Mouse (Mus musculus) G1E (cell line): Measurements from ENCODE around the gene Btbd18. TPM values are rescaled to one million over a fixed set of nuclear protein-coding genes. Genes with fewer than 3 reads are reported as not detected.

Experiments used
- ATAC-seq: 2 replicates; pipeline ENCODE4 v1.8.0; 2016; ENCODE audit warnings: mild to moderate bottlenecking; ENCODE audit not compliant: insufficient number of reproducible peaks, poor library complexity, low FRiP score, severe bottlenecking; ENCODE audit errors: extremely low read depth
- DNase-seq: peaks from one replicate; pipeline ENCODE4 v3.0.0; 2012; ENCODE audit warnings: low spot score
- H3K27me3 ChIP-seq: 2 replicates; pipeline ENCODE4 v1.6.1; 2012; ENCODE audit warnings: mild to moderate bottlenecking, low read length, inconsistent platforms; ENCODE audit not compliant: insufficient read depth
- H3K36me3 ChIP-seq: replicated peaks from 2 replicates; pipeline ENCODE3; 2012; ENCODE audit warnings: mild to moderate bottlenecking, inconsistent platforms
- H3K4me1 ChIP-seq: 2 replicates; pipeline ENCODE4 v1.6.1; 2012; ENCODE audit warnings: low read depth, low read length, inconsistent platforms, mixed read lengths; ENCODE audit not compliant: insufficient read depth
- H3K4me3 ChIP-seq: 2 replicates; pipeline ENCODE4 v1.5.1; 2012; ENCODE audit warnings: low read depth, mild to moderate bottlenecking, inconsistent platforms, low read length, moderate library complexity, mixed read lengths
- H3K9me3 ChIP-seq: replicated peaks from 2 replicates; pipeline ENCODE4 v1.6.1; 2012; ENCODE audit warnings: inconsistent platforms
- CTCF ChIP-seq: IDR thresholded peaks from 2 replicates; pipeline ENCODE4 v1.5.1; 2012; ENCODE audit warnings: low read depth, low read length, inconsistent platforms, mixed read lengths
- GATA1 ChIP-seq: IDR thresholded peaks from 2 replicates; pipeline ENCODE4 v1.6.1; 2012; ENCODE audit warnings: borderline replicate concordance, low read length, inconsistent platforms, mixed read lengths
- GATA2 ChIP-seq: IDR thresholded peaks from 2 replicates; pipeline ENCODE4 v1.6.1; 2012; ENCODE audit warnings: low read depth, low read length, inconsistent platforms, borderline replicate concordance
- POLR2AphosphoS5 ChIP-seq: IDR thresholded peaks from 2 replicates; pipeline ENCODE4 v1.6.1; 2012; ENCODE audit warnings: low read depth, low read length, inconsistent platforms; ENCODE audit not compliant: insufficient replicate concordance
- TAL1 ChIP-seq: conservative IDR thresholded peaks from 2 replicates; pipeline ENCODE4 v1.6.1; 2012; ENCODE audit warnings: low read depth, low read length, inconsistent platforms, mixed read lengths
- polyA plus RNA-seq: library from polyadenylated mRNA; stranded (reverse); fragments of >175 nt; gene quantifications from 2 replicates; pipeline ENCODE4 v1.2.3, GENCODE M21; 2012
- total RNA-seq, 2 experiments: library from RNA; stranded (forward) in 1 of 2; stranded (reverse) in 1 of 2; fragments of 200-1000 nt in 1 of 2; fragments of >200 nt in 1 of 2; fragmentation: Nextera tagmentation in 1 of 2; gene quantifications; 2 replicates each; pipeline ENCODE4 v1.2.3; 2014 to 2017

Btbd18 gene
- total and polyA plus RNA-seq, 3 experiments, result 0.16 TPM; not detected in 2

DNA sequence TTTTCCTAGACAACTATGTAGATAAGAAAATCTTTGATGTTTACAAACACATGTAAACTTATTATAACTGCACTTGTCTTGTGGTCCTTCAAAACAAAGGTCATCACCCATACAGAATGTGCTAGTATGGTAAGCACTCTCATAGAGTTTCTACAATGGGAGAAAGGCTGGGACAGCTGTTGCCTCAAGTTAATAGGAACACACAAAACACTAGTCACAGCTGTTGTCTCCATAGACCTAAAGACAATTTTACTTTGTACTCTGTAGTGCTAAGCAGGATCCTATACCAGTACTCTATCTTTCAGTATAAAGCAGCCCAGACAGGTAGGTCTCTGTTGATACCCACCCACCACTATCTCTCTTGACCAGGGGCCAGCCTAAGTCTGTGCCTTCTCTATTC is 18.0 kb upstream of the Btbd18 start:
- Histone ChIP-seq H3K27me3 (no peaks in the 10 kb centered on the region), H3K4me1 (peaks cover 26% of the 10 kb centered on the region), H3K4me3 (no peak overlapping the region), H3K9me3 (no peaks in the 10 kb centered on the region), H3K36me3 (peaks cover 36% of the 10 kb centered on the region)
- DNase-seq (no peak), ATAC-seq (no peak)
- TF ChIP-seq TAL1 (no peak), POLR2AphosphoS5 (no peak), CTCF (no peak), GATA2 (no peak), GATA1 (no peak)

DNA sequence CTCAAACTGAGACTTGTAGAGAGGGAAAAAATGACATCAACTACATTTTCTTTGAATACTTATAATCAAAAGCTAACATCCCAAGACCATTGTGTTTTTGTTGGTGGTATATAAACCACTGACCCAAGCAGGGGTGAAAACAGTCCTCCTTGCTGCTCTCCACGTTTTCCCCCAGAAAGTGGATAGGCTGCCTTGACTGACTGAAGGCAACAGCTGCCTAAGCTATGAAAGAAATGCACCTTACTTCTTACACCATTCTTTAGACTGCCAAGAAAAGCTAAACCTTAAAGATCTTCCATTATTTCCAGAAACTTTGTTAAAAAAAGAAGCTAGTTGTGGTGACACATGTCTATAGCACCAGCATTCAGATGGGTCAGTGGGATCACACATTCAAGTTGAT is 12.7 kb upstream of the Btbd18 start:
- Histone ChIP-seq H3K27me3 (no peaks in the 10 kb centered on the region), H3K4me1 (peaks cover 28% of the 10 kb centered on the region), H3K4me3 (no peak overlapping the region), H3K9me3 (no peaks in the 10 kb centered on the region), H3K36me3 (peaks cover 26% of the 10 kb centered on the region)
- DNase-seq (no peak), ATAC-seq (no peak)
- TF ChIP-seq GATA2 (no peak), POLR2AphosphoS5 (no peak), CTCF (no peak), TAL1 (no peak), GATA1 (no peak)

DNA sequence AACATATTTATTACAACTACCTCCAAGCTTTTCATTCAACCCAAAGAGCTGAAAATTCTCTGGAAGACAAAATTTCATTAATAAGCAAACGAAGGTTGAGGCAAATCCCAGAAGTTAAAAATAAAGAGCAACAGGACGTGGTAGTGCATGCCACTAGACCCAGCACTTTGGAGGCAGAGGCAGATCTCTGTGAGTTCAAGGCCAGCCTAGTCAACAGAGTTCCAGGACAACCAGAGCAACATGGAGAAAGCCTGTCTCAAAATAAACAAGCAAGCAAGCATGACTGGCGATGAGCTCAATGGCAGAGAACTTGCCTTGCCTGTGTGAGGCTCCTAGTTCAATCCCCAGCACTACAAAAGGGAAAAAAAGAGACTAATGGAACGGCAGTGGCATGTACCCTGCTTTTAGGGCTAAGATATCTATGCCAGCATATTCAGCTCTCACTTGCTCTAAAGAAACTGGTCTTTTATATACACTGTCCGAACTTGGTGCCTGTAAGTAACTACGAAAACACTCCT is 11.8 kb upstream of the Btbd18 start:
- no peak for TF ChIP-seq CTCF
- H3K4me3 ChIP-seq, result no peak overlapping the region
- H3K4me1 ChIP-seq, result peaks cover 24% of the 10 kb centered on the region
- no peak for ATAC-seq
- no peaks in the 10 kb centered on the region for H3K9me3 ChIP-seq
- H3K36me3 ChIP-seq, result peaks cover 19% of the 10 kb centered on the region
- no peaks in the 10 kb centered on the region for H3K27me3 ChIP-seq
- DNase-seq, result no peak

DNA sequence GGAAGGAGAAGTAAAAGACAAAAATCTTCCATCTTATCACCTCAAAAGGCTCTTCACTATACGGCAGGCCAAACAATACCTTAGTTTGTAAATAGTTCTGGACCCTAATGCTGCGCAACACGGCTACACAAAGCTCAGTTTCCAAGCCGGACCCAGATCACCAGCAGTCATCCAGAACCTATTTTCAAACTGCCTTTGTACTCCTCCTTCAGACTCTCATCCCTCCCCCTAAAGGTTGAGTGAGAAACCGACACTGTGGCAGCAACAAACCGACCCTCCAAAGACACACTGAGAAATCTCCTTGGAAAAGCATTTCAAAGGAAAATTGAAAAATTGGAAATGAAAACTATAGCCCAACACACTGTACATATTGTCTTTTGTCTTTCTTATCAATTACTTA is 10.5 kb upstream of the Btbd18 start:
- Histone ChIP-seq H3K36me3 (peaks cover 14% of the 10 kb centered on the region), H3K27me3 (no peaks in the 10 kb centered on the region), H3K4me3 (peak overlapping the region; percentile 44; the same call in 1 of the 2 replicates), H3K4me1 (peaks cover 23% of the 10 kb centered on the region), H3K9me3 (no peaks in the 10 kb centered on the region)
- ATAC-seq (no peak), DNase-seq (no peak)
- TF ChIP-seq POLR2AphosphoS5, result no peak
- no peak for TF ChIP-seq TAL1
- TF ChIP-seq CTCF, result no peak
- TF ChIP-seq GATA2, result no peak
- TF ChIP-seq GATA1, result no peak

DNA sequence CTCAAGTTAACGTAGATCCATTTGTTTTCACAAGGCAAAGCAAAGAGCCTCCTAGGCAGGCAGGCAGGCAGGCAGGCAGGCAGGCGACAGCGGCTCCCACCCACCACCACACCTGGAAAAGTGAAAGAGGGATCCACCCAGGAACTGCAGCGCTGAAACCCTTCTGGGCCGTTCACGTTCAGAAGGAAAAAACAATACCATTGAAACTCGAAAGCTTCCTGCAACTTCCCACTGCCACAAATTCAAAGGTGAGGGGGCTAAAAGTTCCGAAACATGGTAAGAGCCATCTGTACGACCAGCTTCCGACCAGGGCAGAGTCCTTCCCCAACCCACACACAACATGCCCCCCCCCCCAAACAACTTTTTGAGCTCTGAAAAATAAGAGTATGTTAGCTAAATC is 9.2 kb upstream of the Btbd18 start:
- no peak for DNase-seq
- TF ChIP-seq POLR2AphosphoS5 (no peak), GATA1 (no peak), TAL1 (no peak), CTCF (no peak), GATA2 (no peak)
- no peaks in the 10 kb centered on the region for H3K9me3 ChIP-seq
- H3K36me3 ChIP-seq, result peaks cover 11% of the 10 kb centered on the region
- no peak for ATAC-seq
- H3K27me3 ChIP-seq, result no peaks in the 10 kb centered on the region
- H3K4me1 ChIP-seq, result peaks cover 20% of the 10 kb centered on the region
- peak overlapping the region; percentile 73 for H3K4me3 ChIP-seq

DNA sequence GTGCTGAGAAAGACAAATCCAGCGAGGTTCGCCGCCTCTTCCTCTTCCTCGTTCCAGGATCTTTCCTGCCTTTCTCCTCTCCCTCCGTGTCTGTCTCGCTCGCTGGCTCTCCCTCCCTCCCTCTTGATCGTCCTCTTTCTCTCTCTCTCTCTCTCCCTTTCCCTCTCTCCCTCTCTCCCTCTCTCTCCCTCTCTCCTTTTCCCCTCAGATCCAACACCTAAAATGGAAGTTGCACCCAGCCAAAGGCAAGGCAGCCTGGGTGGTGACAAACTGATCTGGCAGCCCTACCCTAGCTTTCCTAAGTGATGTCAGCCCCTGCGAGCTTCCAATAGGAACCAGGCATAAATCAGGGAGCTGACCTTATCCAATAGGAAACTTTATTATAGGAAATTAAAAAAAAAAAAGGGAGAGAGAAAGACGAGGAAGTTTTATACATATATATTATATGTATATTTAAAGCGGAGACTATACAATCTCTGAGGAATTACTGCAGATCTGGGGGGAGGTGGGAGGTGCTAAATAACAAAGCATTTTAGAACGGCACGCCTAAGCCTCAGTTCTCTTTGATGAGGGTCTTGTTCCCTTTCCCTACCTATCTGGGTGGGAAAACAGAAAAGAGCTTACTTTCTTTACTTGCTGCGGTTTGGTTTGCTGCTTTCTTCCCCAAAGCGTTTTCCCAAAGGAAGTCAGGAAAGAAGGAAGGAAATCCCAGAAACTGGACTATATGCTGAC is 8.2 kb upstream of the Btbd18 start, which contains the start of gene Ctnnd1:
Gene Ctnnd1 (minus strand): TSS at position 302 of the 732 bp plus-strand sequence.
- H3K36me3 ChIP-seq, result peaks cover 11% of the 10 kb centered on the region
- H3K9me3 ChIP-seq, result no peaks in the 10 kb centered on the region
- TF ChIP-seq CTCF (no peak), POLR2AphosphoS5 (no peak), GATA2 (no peak), GATA1 (no peak)
- H3K4me3 ChIP-seq, result peak within 1 kb of the TSS; percentile 73
- H3K4me1 ChIP-seq, result peaks cover 20% of the 10 kb centered on the region
- DNase-seq (peak; percentile 90), ATAC-seq (peak; percentile 98)
- no peaks in the 10 kb centered on the region for H3K27me3 ChIP-seq

DNA sequence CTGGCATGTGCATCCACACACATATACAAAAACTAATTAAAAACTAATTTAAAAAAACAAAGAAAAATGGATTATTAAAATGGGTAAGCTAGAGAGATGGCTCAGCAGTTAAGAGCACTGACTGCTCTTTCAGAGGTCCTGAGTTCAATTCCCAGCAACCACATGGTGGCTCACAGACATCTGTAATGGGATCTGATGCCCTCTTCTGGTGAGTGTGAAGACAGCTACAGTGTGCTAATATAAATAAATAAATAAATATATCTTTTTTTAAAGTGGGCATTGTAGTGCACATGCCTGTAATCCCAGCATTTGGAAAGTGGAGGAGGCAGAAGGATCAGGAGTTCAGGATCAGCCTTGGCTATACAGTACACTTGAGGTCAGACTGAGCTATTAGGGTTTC is 5.5 kb upstream of the Btbd18 start:
- H3K9me3 ChIP-seq, result no peaks in the 10 kb centered on the region
- H3K27me3 ChIP-seq, result no peaks in the 10 kb centered on the region
- DNase-seq (no peak), ATAC-seq (no peak)
- H3K4me3 ChIP-seq, result no peak overlapping the region
- TF ChIP-seq CTCF (no peak), POLR2AphosphoS5 (no peak), TAL1 (no peak), GATA2 (no peak), GATA1 (no peak)
- H3K36me3 ChIP-seq, result no peaks in the 10 kb centered on the region
- peaks cover 9% of the 10 kb centered on the region for H3K4me1 ChIP-seq
